Mouse (Mus musculus): ENCODE data around the gene Filip1l. TPM values are rescaled to one million over a fixed set of nuclear protein-coding genes. Genes with fewer than 3 reads are reported as not detected.

Filip1l gene
- polyA plus RNA-seq, 1 experiment from 2014 or later: 38.2 TPM

GRCm38 (mm10) chr16:57549061-57550037 lies 196.5 kb downstream of the Filip1l start:
- under 1% methylated on average over 61 of the region's 64 CpGs for WGBS
- Histone ChIP-seq H3K27me3 (replicated peaks; ENCODE audit: control insufficient read depth, insufficient read depth, low read length) (no peaks in the 10 kb centered on the region), H3K9me3 (ENCODE audit: control insufficient read depth, low read length) (no peaks in the 10 kb centered on the region), H3K4me1 (replicated peaks; ENCODE audit: control insufficient read depth, insufficient read depth, low read length) (peaks cover 15% of the 10 kb centered on the region), H3K36me3 (ENCODE audit: control insufficient read depth, insufficient read depth, low read length) (peaks cover 12% of the 10 kb centered on the region; the same call in 1 of the 2 replicates), H3K4me2 (ENCODE audit: low read length) (peak overlapping the region; percentile 92), H3K4me3 (ENCODE audit: low read depth, low read length) (peak overlapping the region; percentile 76), H3K9ac (ENCODE audit: low read length) (peak overlapping the region; percentile 93), H3K27ac (ENCODE audit: low read depth) (peak overlapping the region; percentile 93)
- ATAC-seq (replicated peaks; ENCODE audit: low FRiP score, low TSS enrichment, low read depth) (peak; percentile 94), DNase-seq (ENCODE audit: low spot score) (peak; percentile 87)

GRCm38 (mm10) chr16:57550088-57550487 lies 197.2 kb downstream of the Filip1l start:
- H3K27ac ChIP-seq (ENCODE audit: low read depth): peak overlapping the region; percentile 93
- 24% methylated on average over 3 of the region's 3 CpGs for WGBS
- ATAC-seq (replicated peaks; ENCODE audit: low FRiP score, low TSS enrichment, low read depth): no peak

GRCm38 (mm10) chr16:57550817-57551216 lies 197.9 kb downstream of the Filip1l start:
- Histone ChIP-seq H3K27me3 (replicated peaks; ENCODE audit: control insufficient read depth, insufficient read depth, low read length) (no peaks in the 10 kb centered on the region), H3K9me3 (ENCODE audit: control insufficient read depth, low read length) (no peaks in the 10 kb centered on the region), H3K27ac (ENCODE audit: low read depth) (peak overlapping the region; percentile 71), H3K4me2 (ENCODE audit: low read length) (peak overlapping the region; percentile 92), H3K36me3 (ENCODE audit: control insufficient read depth, insufficient read depth, low read length) (peaks cover 12% of the 10 kb centered on the region; the same call in 1 of the 2 replicates), H3K9ac (ENCODE audit: low read length) (peak overlapping the region; percentile 44), H3K4me3 (ENCODE audit: low read depth, low read length) (peak overlapping the region; percentile 40), H3K4me1 (replicated peaks; ENCODE audit: control insufficient read depth, insufficient read depth, low read length) (peaks cover 25% of the 10 kb centered on the region)
- no peak for DNase-seq (ENCODE audit: low spot score)
- WGBS: 20% methylated on average over 2 of the region's 2 CpGs
- no peak for ATAC-seq (replicated peaks; ENCODE audit: low FRiP score, low TSS enrichment, low read depth)

More at GRCm38 (mm10) chr16:57550088-57550487, 197.2 kb downstream of the Filip1l start:
- Histone ChIP-seq H3K9ac (ENCODE audit: low read length) (peak overlapping the region; percentile 93), H3K9me3 (ENCODE audit: control insufficient read depth, low read length) (no peaks in the 10 kb centered on the region), H3K4me1 (replicated peaks; ENCODE audit: control insufficient read depth, insufficient read depth, low read length) (peaks cover 23% of the 10 kb centered on the region), H3K27me3 (replicated peaks; ENCODE audit: control insufficient read depth, insufficient read depth, low read length) (no peaks in the 10 kb centered on the region), H3K4me3 (ENCODE audit: low read depth, low read length) (peak overlapping the region; percentile 76), H3K36me3 (ENCODE audit: control insufficient read depth, insufficient read depth, low read length) (peaks cover 12% of the 10 kb centered on the region; the same call in 1 of the 2 replicates), H3K4me2 (ENCODE audit: low read length) (peak overlapping the region; percentile 92)
- DNase-seq (ENCODE audit: low spot score): no peak

GRCm38 (mm10) chr16:57551617-57552016 lies 198.7 kb downstream of the Filip1l start:
- Histone ChIP-seq H3K27ac (ENCODE audit: low read depth) (no peak overlapping the region), H3K4me1 (replicated peaks; ENCODE audit: control insufficient read depth, insufficient read depth, low read length) (peaks cover 30% of the 10 kb centered on the region), H3K36me3 (ENCODE audit: control insufficient read depth, insufficient read depth, low read length) (peaks cover 12% of the 10 kb centered on the region; the same call in 1 of the 2 replicates), H3K9ac (ENCODE audit: low read length) (peak overlapping the region; percentile 44; the same call in 1 of the 2 replicates), H3K4me3 (ENCODE audit: low read depth, low read length) (peak overlapping the region; percentile 40), H3K4me2 (ENCODE audit: low read length) (peak overlapping the region; percentile 92), H3K27me3 (replicated peaks; ENCODE audit: control insufficient read depth, insufficient read depth, low read length) (no peaks in the 10 kb centered on the region), H3K9me3 (ENCODE audit: control insufficient read depth, low read length) (no peaks in the 10 kb centered on the region)
- DNase-seq (ENCODE audit: low spot score) (no peak), ATAC-seq (replicated peaks; ENCODE audit: low FRiP score, low TSS enrichment, low read depth) (no peak)
- 72% methylated on average over 2 of the region's 2 CpGs for WGBS

- H3K9ac ChIP-seq (ENCODE audit: low read length): no peak overlapping the region
- no peaks in the 10 kb centered on the region for H3K9me3 ChIP-seq (ENCODE audit: control insufficient read depth, low read length)
- no peak for ATAC-seq (replicated peaks; ENCODE audit: low FRiP score, low TSS enrichment, low read depth)
- no peak overlapping the region for H3K4me3 ChIP-seq (ENCODE audit: low read depth, low read length)
- H3K4me2 ChIP-seq (ENCODE audit: low read length): peak overlapping the region; percentile 92; the same call in 1 of the 2 replicates
- H3K4me1 ChIP-seq (replicated peaks; ENCODE audit: control insufficient read depth, insufficient read depth, low read length): peaks cover 30% of the 10 kb centered on the region
- DNase-seq (ENCODE audit: low spot score): no peak
- H3K36me3 ChIP-seq (ENCODE audit: control insufficient read depth, insufficient read depth, low read length): peaks cover 12% of the 10 kb centered on the region; the same call in 1 of the 2 replicates
- 90% methylated on average over 5 of the region's 5 CpGs for WGBS
- H3K27me3 ChIP-seq (replicated peaks; ENCODE audit: control insufficient read depth, insufficient read depth, low read length): no peaks in the 10 kb centered on the region
- no peak overlapping the region for H3K27ac ChIP-seq (ENCODE audit: low read depth)
Observed at GRCm38 (mm10) chr16:57552709-57553108, 199.8 kb downstream of the Filip1l start.

GRCm38 (mm10) chr16:57553235-57553634 lies 200.3 kb downstream of the Filip1l start:
- H3K9ac ChIP-seq (ENCODE audit: low read length): no peak overlapping the region
- H3K9me3 ChIP-seq (ENCODE audit: control insufficient read depth, low read length): no peaks in the 10 kb centered on the region
- no peaks in the 10 kb centered on the region for H3K27me3 ChIP-seq (replicated peaks; ENCODE audit: control insufficient read depth, insufficient read depth, low read length)
- no peak overlapping the region for H3K27ac ChIP-seq (ENCODE audit: low read depth)
- DNase-seq (ENCODE audit: low spot score): no peak
- ATAC-seq (replicated peaks; ENCODE audit: low FRiP score, low TSS enrichment, low read depth): no peak
- H3K36me3 ChIP-seq (ENCODE audit: control insufficient read depth, insufficient read depth, low read length): peaks cover 12% of the 10 kb centered on the region; the same call in 1 of the 2 replicates
- H3K4me2 ChIP-seq (ENCODE audit: low read length): no peak overlapping the region
- H3K4me1 ChIP-seq (replicated peaks; ENCODE audit: control insufficient read depth, insufficient read depth, low read length): peaks cover 30% of the 10 kb centered on the region
- no peak overlapping the region for H3K4me3 ChIP-seq (ENCODE audit: low read depth, low read length)

- Histone ChIP-seq H3K9ac (ENCODE audit: low read length) (no peak overlapping the region), H3K4me1 (replicated peaks; ENCODE audit: control insufficient read depth, insufficient read depth, low read length) (peaks cover 30% of the 10 kb centered on the region), H3K4me3 (ENCODE audit: low read depth, low read length) (no peak overlapping the region), H3K27ac (ENCODE audit: low read depth) (no peak overlapping the region), H3K27me3 (replicated peaks; ENCODE audit: control insufficient read depth, insufficient read depth, low read length) (no peaks in the 10 kb centered on the region), H3K4me2 (ENCODE audit: low read length) (no peak overlapping the region), H3K9me3 (ENCODE audit: control insufficient read depth, low read length) (no peaks in the 10 kb centered on the region), H3K36me3 (ENCODE audit: control insufficient read depth, insufficient read depth, low read length) (peaks cover 12% of the 10 kb centered on the region; the same call in 1 of the 2 replicates)
- ATAC-seq (replicated peaks; ENCODE audit: low FRiP score, low TSS enrichment, low read depth): no peak
- 77% methylated on average over 6 of the region's 6 CpGs for WGBS
- no peak for DNase-seq (ENCODE audit: low spot score)
Observed at GRCm38 (mm10) chr16:57554886-57555400, 202.1 kb downstream of the Filip1l start.

- no peaks in the 10 kb centered on the region for H3K27me3 ChIP-seq (replicated peaks; ENCODE audit: control insufficient read depth, insufficient read depth, low read length)
- H3K9me3 ChIP-seq (ENCODE audit: control insufficient read depth, low read length): no peaks in the 10 kb centered on the region
- DNase-seq (ENCODE audit: low spot score): no peak
- H3K4me1 ChIP-seq (replicated peaks; ENCODE audit: control insufficient read depth, insufficient read depth, low read length): peaks cover 30% of the 10 kb centered on the region
- H3K27ac ChIP-seq (ENCODE audit: low read depth): no peak overlapping the region
- 71% methylated on average over 4 of the region's 4 CpGs for WGBS
- H3K4me3 ChIP-seq (ENCODE audit: low read depth, low read length): no peak overlapping the region
- ATAC-seq (replicated peaks; ENCODE audit: low FRiP score, low TSS enrichment, low read depth): no peak
- no peak overlapping the region for H3K4me2 ChIP-seq (ENCODE audit: low read length)
- no peak overlapping the region for H3K9ac ChIP-seq (ENCODE audit: low read length)
- peaks cover 12% of the 10 kb centered on the region; the same call in 1 of the 2 replicates for H3K36me3 ChIP-seq (ENCODE audit: control insufficient read depth, insufficient read depth, low read length)
Observed at GRCm38 (mm10) chr16:57555667-57556066, 202.8 kb downstream of the Filip1l start.
